Mouse (Mus musculus): ENCODE results near the gene Xylt1. TPM values are rescaled to one million over a fixed set of nuclear protein-coding genes. Genes with fewer than 3 reads are reported as not detected.

Gene Xylt1
- polyA plus RNA-seq, 1 experiment from 2014 or later, result 0.48 TPM

GRCm38 (mm10) chr7:117610439-117610838, 229.7 kb downstream of the Xylt1 start:
- H3K4me2 ChIP-seq (ENCODE audit: low read depth, low read length), result no peak overlapping the region
- no peak overlapping the region for H3K9ac ChIP-seq (ENCODE audit: low read depth, low read length)
- no peak for ATAC-seq
- H3K4me3 ChIP-seq (ENCODE audit: low read length), result no peak overlapping the region
- 0 out of 2 replicates have a peak, but pooled peaks cover 3% of the 10 kb centered on the region for H3K4me1 ChIP-seq (ENCODE audit: control insufficient read depth, insufficient read depth, low read length)
- H3K27ac ChIP-seq (ENCODE audit: low read length), result no peak overlapping the region
- H3K36me3 ChIP-seq (ENCODE audit: control insufficient read depth, insufficient read depth, low read length), result no peaks in the 10 kb centered on the region
- no peaks in the 10 kb centered on the region for H3K27me3 ChIP-seq (replicated peaks; ENCODE audit: control insufficient read depth, insufficient read depth, low read length)
- 65% methylated on average over 6 of the region's 6 CpGs for WGBS
- H3K9me3 ChIP-seq (ENCODE audit: control insufficient read depth, low read length), result no peaks in the 10 kb centered on the region

- 54% methylated on average over 11 of the region's 11 CpGs for WGBS
- ATAC-seq, result peak; percentile 36; the same call in 1 of the 2 replicates
- Histone ChIP-seq H3K36me3 (ENCODE audit: control insufficient read depth, insufficient read depth, low read length) (no peaks in the 10 kb centered on the region), H3K27ac (ENCODE audit: low read length) (no peak overlapping the region), H3K4me3 (ENCODE audit: low read length) (no peak overlapping the region), H3K9ac (ENCODE audit: low read depth, low read length) (no peak overlapping the region), H3K4me1 (ENCODE audit: control insufficient read depth, insufficient read depth, low read length) (0 out of 2 replicates have a peak, but pooled peaks cover 3% of the 10 kb centered on the region), H3K27me3 (replicated peaks; ENCODE audit: control insufficient read depth, insufficient read depth, low read length) (no peaks in the 10 kb centered on the region), H3K9me3 (ENCODE audit: control insufficient read depth, low read length) (no peaks in the 10 kb centered on the region), H3K4me2 (ENCODE audit: low read depth, low read length) (no peak overlapping the region)
These were observed 232.2 kb downstream of the Xylt1 start for GRCm38 (mm10) chr7:117612788-117613473.

GRCm38 (mm10) chr7:117613796-117614195, 233.0 kb downstream of the Xylt1 start:
- H3K9me3 ChIP-seq (ENCODE audit: control insufficient read depth, low read length), result no peaks in the 10 kb centered on the region
- H3K4me2 ChIP-seq (ENCODE audit: low read depth, low read length), result no peak overlapping the region
- H3K27ac ChIP-seq (ENCODE audit: low read length), result no peak overlapping the region
- no peak overlapping the region for H3K9ac ChIP-seq (ENCODE audit: low read depth, low read length)
- ATAC-seq, result no peak
- 0 out of 2 replicates have a peak, but pooled peaks cover 3% of the 10 kb centered on the region for H3K4me1 ChIP-seq (ENCODE audit: control insufficient read depth, insufficient read depth, low read length)
- no peak overlapping the region for H3K4me3 ChIP-seq (ENCODE audit: low read length)
- WGBS, result 23% methylated on average over 3 of the region's 3 CpGs
- no peaks in the 10 kb centered on the region for H3K36me3 ChIP-seq (ENCODE audit: control insufficient read depth, insufficient read depth, low read length)
- no peaks in the 10 kb centered on the region for H3K27me3 ChIP-seq (replicated peaks; ENCODE audit: control insufficient read depth, insufficient read depth, low read length)

GRCm38 (mm10) chr7:117614346-117614745, 233.6 kb downstream of the Xylt1 start:
- H3K4me2 ChIP-seq (ENCODE audit: low read depth, low read length), result no peak overlapping the region
- no peak overlapping the region for H3K4me3 ChIP-seq (ENCODE audit: low read length)
- H3K27ac ChIP-seq (ENCODE audit: low read length), result no peak overlapping the region
- H3K9me3 ChIP-seq (ENCODE audit: control insufficient read depth, low read length), result no peaks in the 10 kb centered on the region
- 73% methylated on average over 2 of the region's 2 CpGs for WGBS
- H3K4me1 ChIP-seq (ENCODE audit: control insufficient read depth, insufficient read depth, low read length), result 0 out of 2 replicates have a peak, but pooled peaks cover 3% of the 10 kb centered on the region
- no peaks in the 10 kb centered on the region for H3K36me3 ChIP-seq (ENCODE audit: control insufficient read depth, insufficient read depth, low read length)
- H3K27me3 ChIP-seq (replicated peaks; ENCODE audit: control insufficient read depth, insufficient read depth, low read length), result no peaks in the 10 kb centered on the region
- no peak for ATAC-seq
- no peak overlapping the region for H3K9ac ChIP-seq (ENCODE audit: low read depth, low read length)

- Histone ChIP-seq H3K9ac (ENCODE audit: low read depth, low read length) (no peak overlapping the region), H3K27ac (ENCODE audit: low read length) (no peak overlapping the region), H3K4me1 (ENCODE audit: control insufficient read depth, insufficient read depth, low read length) (0 out of 2 replicates have a peak, but pooled peaks cover 3% of the 10 kb centered on the region), H3K36me3 (ENCODE audit: control insufficient read depth, insufficient read depth, low read length) (no peaks in the 10 kb centered on the region), H3K27me3 (replicated peaks; ENCODE audit: control insufficient read depth, insufficient read depth, low read length) (no peaks in the 10 kb centered on the region), H3K9me3 (ENCODE audit: control insufficient read depth, low read length) (no peaks in the 10 kb centered on the region), H3K4me3 (ENCODE audit: low read length) (no peak overlapping the region), H3K4me2 (ENCODE audit: low read depth, low read length) (no peak overlapping the region)
- ATAC-seq, result no peak
- 79% methylated on average over 5 of the region's 5 CpGs for WGBS
These were observed 234.1 kb downstream of the Xylt1 start for GRCm38 (mm10) chr7:117614851-117615250.

GRCm38 (mm10) chr7:117616277-117616676, 235.5 kb downstream of the Xylt1 start:
- H3K9me3 ChIP-seq (ENCODE audit: control insufficient read depth, low read length), result no peaks in the 10 kb centered on the region
- no peak for ATAC-seq
- H3K4me3 ChIP-seq (ENCODE audit: low read length), result no peak overlapping the region
- no peaks in the 10 kb centered on the region for H3K27me3 ChIP-seq (replicated peaks; ENCODE audit: control insufficient read depth, insufficient read depth, low read length)
- no peak overlapping the region for H3K4me2 ChIP-seq (ENCODE audit: low read depth, low read length)
- no peak overlapping the region for H3K27ac ChIP-seq (ENCODE audit: low read length)
- no peaks in the 10 kb centered on the region for H3K36me3 ChIP-seq (ENCODE audit: control insufficient read depth, insufficient read depth, low read length)
- H3K9ac ChIP-seq (ENCODE audit: low read depth, low read length), result no peak overlapping the region
- H3K4me1 ChIP-seq (ENCODE audit: control insufficient read depth, insufficient read depth, low read length), result 0 out of 2 replicates have a peak, but pooled peaks cover 3% of the 10 kb centered on the region
- WGBS, result 58% methylated on average over 5 of the region's 5 CpGs

- H3K9me3 ChIP-seq (ENCODE audit: control insufficient read depth, low read length), result no peaks in the 10 kb centered on the region
- H3K4me3 ChIP-seq (ENCODE audit: low read length), result no peak overlapping the region
- no peaks in the 10 kb centered on the region for H3K36me3 ChIP-seq (ENCODE audit: control insufficient read depth, insufficient read depth, low read length)
- H3K27ac ChIP-seq (ENCODE audit: low read length), result no peak overlapping the region
- H3K9ac ChIP-seq (ENCODE audit: low read depth, low read length), result no peak overlapping the region
- H3K27me3 ChIP-seq (replicated peaks; ENCODE audit: control insufficient read depth, insufficient read depth, low read length), result no peaks in the 10 kb centered on the region
- WGBS, result 73% methylated on average over 4 of the region's 4 CpGs
- 0 out of 2 replicates have a peak, but pooled peaks cover 3% of the 10 kb centered on the region for H3K4me1 ChIP-seq (ENCODE audit: control insufficient read depth, insufficient read depth, low read length)
- ATAC-seq, result no peak
- H3K4me2 ChIP-seq (ENCODE audit: low read depth, low read length), result no peak overlapping the region
These were observed 238.0 kb downstream of the Xylt1 start for GRCm38 (mm10) chr7:117618715-117619150.

- H3K4me3 ChIP-seq (ENCODE audit: low read length), result no peak overlapping the region
- no peaks in the 10 kb centered on the region for H3K9me3 ChIP-seq (ENCODE audit: control insufficient read depth, low read length)
- no peak overlapping the region for H3K9ac ChIP-seq (ENCODE audit: low read depth, low read length)
- H3K27me3 ChIP-seq (replicated peaks; ENCODE audit: control insufficient read depth, insufficient read depth, low read length), result no peaks in the 10 kb centered on the region
- H3K4me1 ChIP-seq (ENCODE audit: control insufficient read depth, insufficient read depth, low read length), result no peaks in the 10 kb centered on the region
- WGBS, result 82% methylated on average over 4 of the region's 4 CpGs
- H3K4me2 ChIP-seq (ENCODE audit: low read depth, low read length), result no peak overlapping the region
- H3K27ac ChIP-seq (ENCODE audit: low read length), result no peak overlapping the region
- H3K36me3 ChIP-seq (ENCODE audit: control insufficient read depth, insufficient read depth, low read length), result no peaks in the 10 kb centered on the region
- no peak for ATAC-seq
These were observed 240.8 kb downstream of the Xylt1 start for GRCm38 (mm10) chr7:117621566-117621965.

- 82% methylated on average over 2 of the region's 2 CpGs for WGBS
- Histone ChIP-seq H3K4me2 (ENCODE audit: low read depth, low read length) (no peak overlapping the region), H3K4me1 (ENCODE audit: control insufficient read depth, insufficient read depth, low read length) (no peaks in the 10 kb centered on the region)
These were observed 242.0 kb downstream of the Xylt1 start for GRCm38 (mm10) chr7:117622769-117623168.

More at GRCm38 (mm10) chr7:117622769-117623168, 242.0 kb downstream of the Xylt1 start:
- Histone ChIP-seq H3K9ac (ENCODE audit: low read depth, low read length) (no peak overlapping the region), H3K9me3 (ENCODE audit: control insufficient read depth, low read length) (no peaks in the 10 kb centered on the region), H3K27ac (ENCODE audit: low read length) (no peak overlapping the region), H3K27me3 (replicated peaks; ENCODE audit: control insufficient read depth, insufficient read depth, low read length) (no peaks in the 10 kb centered on the region), H3K36me3 (ENCODE audit: control insufficient read depth, insufficient read depth, low read length) (no peaks in the 10 kb centered on the region), H3K4me3 (ENCODE audit: low read length) (no peak overlapping the region)
- no peak for ATAC-seq

Measured in intestine, embryonic 16.5 days (tissue).